Mouse (Mus musculus) ES-Bruce4 (cell line): Measurements from ENCODE around the gene Disp2. TPM values are rescaled to one million over a fixed set of nuclear protein-coding genes. Genes with fewer than 3 reads are reported as not detected.
A peak's percentile ranks its signal among the peaks of the same experiment; 100 is the strongest.

Source experiments
- H3K27ac ChIP-seq: 2 replicates; pipeline ENCODE4 v1.5.1; 2012; ENCODE audit warnings: low read length, inconsistent platforms; ENCODE audit not compliant: insufficient read depth
- H3K27me3 ChIP-seq: 2 replicates; pipeline ENCODE4 v1.6.1; 2012; ENCODE audit warnings: mild to moderate bottlenecking, low read length, inconsistent platforms; ENCODE audit not compliant: control insufficient read depth, poor library complexity, insufficient read depth, severe bottlenecking
- H3K36me3 ChIP-seq: 2 replicates; pipeline ENCODE4 v1.6.1; 2012; ENCODE audit warnings: inconsistent platforms, mild to moderate bottlenecking, low read length, moderate library complexity; ENCODE audit not compliant: control insufficient read depth, poor library complexity, insufficient read depth, severe bottlenecking
- H3K4me1 ChIP-seq: one replicate; pipeline ENCODE4 v1.8.1; 2011; ENCODE audit warnings: low read length; ENCODE audit not compliant: control insufficient read depth, insufficient read depth
- H3K4me3 ChIP-seq: 2 replicates; pipeline ENCODE4 v1.5.1; 2011; ENCODE audit warnings: low read depth, mild to moderate bottlenecking, low read length
- H3K9ac ChIP-seq: 2 replicates; pipeline ENCODE4 v1.6.1; 2012; ENCODE audit warnings: low read depth, mild to moderate bottlenecking, inconsistent platforms; ENCODE audit not compliant: poor library complexity, severe bottlenecking
- H3K9me3 ChIP-seq: replicated peaks from 2 replicates; pipeline ENCODE4 v1.6.1; 2012; ENCODE audit warnings: mild to moderate bottlenecking, low read length, inconsistent platforms; ENCODE audit not compliant: control insufficient read depth, poor library complexity, insufficient read depth, severe bottlenecking
- CTCF ChIP-seq: IDR thresholded peaks from one replicate; pipeline ENCODE4 v1.8.1; 2011; ENCODE audit warnings: low read depth, low read length
- EP300 ChIP-seq: IDR thresholded peaks from 2 replicates; pipeline ENCODE4 v1.6.1; 2011; ENCODE audit warnings: low read depth, low read length; ENCODE audit not compliant: insufficient read depth
- POLR2A ChIP-seq: IDR thresholded peaks from one replicate; pipeline ENCODE4 v1.8.1; 2011; ENCODE audit warnings: low read length; ENCODE audit not compliant: insufficient read depth
- polyA plus RNA-seq: library from polyadenylated mRNA; stranded (reverse); fragments of >200 nt; gene quantifications from 2 replicates; pipeline ENCODE4 v1.2.4, GENCODE M21; 2011; ENCODE audit warnings: low read depth; ENCODE audit not compliant: missing spikeins, insufficient read depth, insufficient read length

The Disp2 gene
- polyA plus RNA-seq, 1 experiment = not detected

DNA sequence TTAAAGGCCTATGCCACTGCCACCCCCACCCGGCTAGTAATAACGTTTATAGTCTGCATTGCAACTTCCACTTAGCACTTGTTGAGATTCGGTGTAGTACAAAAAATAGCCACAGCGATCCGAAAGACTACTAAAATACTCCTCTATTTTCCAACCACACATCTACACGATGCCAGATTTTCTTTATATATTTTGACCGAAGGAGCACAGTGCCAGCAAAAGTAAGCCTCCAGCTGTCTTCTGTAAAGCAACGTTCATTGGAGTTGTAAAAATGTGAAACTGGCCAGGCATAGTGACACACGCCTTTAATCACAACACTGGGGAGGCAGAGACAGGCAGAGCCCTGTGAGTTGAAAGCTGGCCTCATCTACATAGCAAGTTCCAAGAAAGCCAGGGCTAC is 38.3 kb upstream of the Disp2 start:
- Histone ChIP-seq H3K4me1 (no peaks in the 10 kb centered on the region), H3K9me3 (no peaks in the 10 kb centered on the region), H3K27me3 (peaks cover 12% of the 10 kb centered on the region), H3K4me3 (no peak overlapping the region), H3K36me3 (no peaks in the 10 kb centered on the region), H3K27ac (no peak overlapping the region), H3K9ac (no peak overlapping the region)
- TF ChIP-seq CTCF = no peak
- TF ChIP-seq POLR2A = no peak
- TF ChIP-seq EP300 = no peak

GRCm38 (mm10) chr2:118743261-118743943 is 36.1 kb upstream of the Disp2 start:
- Histone ChIP-seq H3K27ac (no peak overlapping the region), H3K9ac (no peak overlapping the region), H3K4me3 (no peak overlapping the region), H3K9me3 (no peaks in the 10 kb centered on the region), H3K27me3 (peaks cover 27% of the 10 kb centered on the region), H3K36me3 (no peaks in the 10 kb centered on the region), H3K4me1 (no peaks in the 10 kb centered on the region)
- TF ChIP-seq POLR2A = no peak
- TF ChIP-seq EP300 = no peak
- TF ChIP-seq CTCF = no peak

DNA sequence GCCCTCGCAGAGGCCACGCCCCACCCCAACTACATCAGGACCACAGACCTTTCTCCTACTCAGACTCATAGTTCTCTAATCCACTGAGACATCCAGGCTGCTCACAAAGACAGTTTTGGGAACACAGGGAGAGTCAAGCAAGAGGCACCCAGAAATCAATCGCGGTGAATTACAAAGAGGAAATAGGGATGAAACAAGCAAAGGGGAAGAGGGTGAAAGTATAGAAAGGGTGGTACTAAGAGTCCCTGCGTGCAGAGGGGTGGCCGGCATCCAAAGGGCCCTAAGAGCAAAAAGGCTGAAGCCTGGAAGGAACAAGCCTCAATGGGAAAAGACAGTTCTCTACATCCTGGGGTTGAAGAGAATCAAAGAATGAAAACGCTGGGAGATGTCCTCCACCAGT is 34.9 kb upstream of the Disp2 start:
- TF ChIP-seq CTCF (no peak), POLR2A (no peak), EP300 (no peak)
- H3K4me3 ChIP-seq = no peak overlapping the region
- H3K4me1 ChIP-seq = no peaks in the 10 kb centered on the region
- H3K9ac ChIP-seq = no peak overlapping the region
- H3K27me3 ChIP-seq = peaks cover 27% of the 10 kb centered on the region
- H3K27ac ChIP-seq = no peak overlapping the region
- H3K9me3 ChIP-seq = no peaks in the 10 kb centered on the region
- H3K36me3 ChIP-seq = no peaks in the 10 kb centered on the region

DNA sequence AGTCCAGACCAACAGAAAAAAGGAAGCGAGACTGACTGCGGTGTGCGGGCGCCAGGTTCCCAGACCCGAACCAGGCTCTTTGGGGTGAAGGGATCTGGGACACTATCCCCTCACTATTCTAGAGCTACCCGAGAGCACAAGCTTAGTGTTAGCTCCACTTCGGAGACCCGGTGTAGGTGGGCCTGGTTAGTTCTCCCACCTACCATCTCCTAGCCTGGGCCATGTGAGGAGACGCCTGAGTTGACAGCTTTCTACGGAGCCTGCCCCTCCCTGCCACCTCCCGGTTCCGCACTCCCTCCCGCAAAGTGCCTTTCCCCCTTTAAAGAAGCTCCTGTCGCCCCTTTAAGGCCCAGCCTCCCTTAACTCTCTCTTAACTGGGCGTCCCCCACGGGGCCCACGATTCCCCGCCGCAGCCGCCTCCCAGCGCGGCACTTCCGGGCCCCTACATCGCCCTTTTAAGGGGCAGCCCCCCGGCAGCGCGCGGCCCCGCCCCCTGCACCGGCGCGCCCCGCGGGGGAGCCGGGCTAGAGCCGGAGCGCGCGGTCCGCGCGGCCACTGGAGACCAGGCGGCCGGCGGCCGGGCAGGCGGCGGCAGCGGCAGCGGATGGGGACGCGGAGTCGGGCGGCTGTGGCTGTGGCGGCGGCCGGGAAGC is 34.2 kb upstream of the Disp2 start, which contains the start of gene Inafm2:
Gene Inafm2 (plus strand): TSS at position 527 of the 653 bp plus-strand sequence.
- Histone ChIP-seq H3K9me3 (no peaks in the 10 kb centered on the region), H3K27me3 (peaks cover 27% of the 10 kb centered on the region), H3K27ac (no peak within 1 kb of the TSS), H3K36me3 (no peaks in the 10 kb centered on the region), H3K4me1 (no peaks in the 10 kb centered on the region), H3K9ac (peak within 1 kb of the TSS; percentile 90), H3K4me3 (peak within 1 kb of the TSS; percentile 64)
- no peak for TF ChIP-seq CTCF
- TF ChIP-seq POLR2A = no peak
- TF ChIP-seq EP300 = no peak

DNA sequence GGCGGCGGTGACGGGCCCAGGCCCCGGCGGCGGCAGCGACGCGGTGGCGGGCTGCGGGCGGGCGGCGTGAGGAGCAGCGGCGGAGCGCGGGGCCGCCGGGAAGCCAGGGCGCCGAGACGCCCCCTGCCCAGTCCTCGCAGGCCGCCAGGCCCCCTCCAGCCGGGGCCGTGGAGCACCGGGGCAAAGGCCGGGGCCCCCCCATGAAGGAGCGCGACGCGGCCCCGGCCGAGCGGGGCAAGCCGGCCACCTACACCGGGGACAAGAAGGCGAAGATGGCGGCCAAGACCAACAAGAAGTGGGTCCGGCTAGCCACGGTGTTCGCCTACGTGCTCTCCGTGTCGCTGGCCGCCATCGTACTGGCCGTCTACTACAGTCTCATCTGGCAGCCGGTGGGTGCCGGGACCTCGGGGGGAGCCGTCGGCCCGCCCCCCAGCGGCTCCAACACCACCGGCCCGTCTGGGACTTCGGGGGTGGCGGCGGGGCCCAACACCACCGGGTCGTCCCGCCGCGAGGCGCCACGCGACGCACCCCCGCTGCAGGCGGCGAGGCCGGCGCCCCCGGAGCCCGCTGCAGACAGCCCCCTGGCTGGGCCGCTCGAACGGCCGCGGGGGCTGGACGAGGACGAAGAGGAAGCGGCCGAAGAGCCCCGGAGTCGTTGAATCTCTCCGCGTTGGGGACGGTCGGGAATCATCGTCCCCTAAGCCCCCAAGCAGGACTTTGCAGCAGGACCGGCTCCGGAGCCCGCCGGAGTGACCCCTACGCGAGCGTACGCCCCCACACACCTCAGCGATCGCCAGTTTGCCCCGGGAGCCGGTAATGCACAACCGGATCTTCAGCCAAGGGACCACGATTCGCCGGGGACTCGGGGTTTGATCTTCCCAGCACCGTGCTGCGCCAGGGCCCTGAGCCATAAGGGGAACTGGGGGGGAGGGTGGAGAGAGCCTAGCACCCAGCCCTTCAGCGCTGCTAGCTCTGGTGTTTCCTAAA is 33.3 kb upstream of the Disp2 start:
- Histone ChIP-seq H3K27me3 (peaks cover 27% of the 10 kb centered on the region), H3K27ac (no peak overlapping the region), H3K4me1 (no peaks in the 10 kb centered on the region), H3K9ac (peak overlapping the region; percentile 90), H3K36me3 (no peaks in the 10 kb centered on the region), H3K9me3 (no peaks in the 10 kb centered on the region), H3K4me3 (peak overlapping the region; percentile 64)
- no peak for TF ChIP-seq POLR2A
- TF ChIP-seq EP300 = no peak
- TF ChIP-seq CTCF = no peak
